Mouse (Mus musculus) embryonic facial prominence, embryonic 12.5 days (tissue): ENCODE measurements at regions not wholly inside any gene's neighbourhood (a gene's known extent, or its start where the extent isn't known, plus 50 kb on each side); places are given as distances from the start of the nearest gene placed in this dataset.
A peak's percentile ranks its signal among the peaks of the same experiment; 100 is the strongest.

Experiments used
- ATAC-seq: fragments of 200-750 bp; cut with Nextera tagmentation; 2 replicates; pipeline ENCODE4 v1.8.0; 2017; ENCODE audit not compliant: insufficient number of reproducible peaks, insufficient read depth, low FRiP score, low TSS enrichment
- H3K27ac ChIP-seq: fragments of 300-500 bp; sonication (generic); 2 replicates; pipeline ENCODE4 v1.5.1; 2016; ENCODE audit warnings: mild to moderate bottlenecking
- H3K27me3 ChIP-seq: fragments of 300-500 bp; sonication (generic); 2 replicates; pipeline ENCODE4 v1.6.1; 2016; ENCODE audit warnings: mild to moderate bottlenecking, moderate library complexity
- H3K36me3 ChIP-seq: fragments of 300-500 bp; sonication (generic); 2 replicates; pipeline ENCODE4 v1.6.1; 2016; ENCODE audit warnings: mild to moderate bottlenecking
- H3K4me1 ChIP-seq: fragments of 300-500 bp; sonication (generic); 2 replicates; pipeline ENCODE4 v1.6.1; 2016
- H3K4me2 ChIP-seq: fragments of 300-500 bp; sonication (generic); replicated peaks from 2 replicates; pipeline ENCODE4 v1.6.1; 2016; ENCODE audit warnings: mild to moderate bottlenecking, moderate library complexity
- H3K4me3 ChIP-seq: fragments of 300-500 bp; sonication (generic); 2 replicates; pipeline ENCODE4 v1.5.1; 2016; ENCODE audit warnings: mild to moderate bottlenecking
- H3K9ac ChIP-seq: fragments of 300-500 bp; sonication (generic); 2 replicates; pipeline ENCODE4 v1.6.1; 2016; ENCODE audit warnings: mild to moderate bottlenecking, moderate library complexity
- H3K9me3 ChIP-seq: fragments of 300-500 bp; sonication (generic); 2 replicates; pipeline ENCODE4 v1.6.1; 2016; ENCODE audit warnings: mild to moderate bottlenecking, moderate library complexity
- WGBS: fragments of 180-500 bp; shearing (Covaris S2); methylation state at CpG from one replicate; pipeline ENCODE4 v1.1.7; 2016; 5-methylcytosine and 5-hydroxymethylcytosine counted together

- H3K27ac ChIP-seq = 0 out of 2 replicates have a peak overlapping the region, but pooled peaks have one; percentile 11
- no peak for ATAC-seq
Observed at GRCm38 (mm10) chr4:142772751-142773455, 439.9 kb downstream of the Prdm2 start.

GRCm38 (mm10) chr4:142771520-142772150 lies 441.2 kb downstream of the Prdm2 start:
- no peak overlapping the region for H3K4me3 ChIP-seq
- WGBS = 36% methylated on average over 6 of the region's 6 CpGs
- no peak overlapping the region for H3K4me2 ChIP-seq
- ATAC-seq = no peak
- H3K36me3 ChIP-seq = no peaks in the 10 kb centered on the region
- H3K4me1 ChIP-seq = peaks cover 45% of the 10 kb centered on the region
- no peak overlapping the region for H3K9ac ChIP-seq
- no peaks in the 10 kb centered on the region for H3K27me3 ChIP-seq
- H3K9me3 ChIP-seq = no peaks in the 10 kb centered on the region
- H3K27ac ChIP-seq = no peak overlapping the region

More at GRCm38 (mm10) chr4:142772751-142773455, 439.9 kb downstream of the Prdm2 start:
- Histone ChIP-seq H3K4me2 (no peak overlapping the region), H3K36me3 (no peaks in the 10 kb centered on the region), H3K27me3 (no peaks in the 10 kb centered on the region), H3K9ac (no peak overlapping the region), H3K4me1 (peaks cover 42% of the 10 kb centered on the region), H3K4me3 (no peak overlapping the region), H3K9me3 (no peaks in the 10 kb centered on the region)
- 15% methylated on average over 16 of the region's 16 CpGs for WGBS

DNA sequence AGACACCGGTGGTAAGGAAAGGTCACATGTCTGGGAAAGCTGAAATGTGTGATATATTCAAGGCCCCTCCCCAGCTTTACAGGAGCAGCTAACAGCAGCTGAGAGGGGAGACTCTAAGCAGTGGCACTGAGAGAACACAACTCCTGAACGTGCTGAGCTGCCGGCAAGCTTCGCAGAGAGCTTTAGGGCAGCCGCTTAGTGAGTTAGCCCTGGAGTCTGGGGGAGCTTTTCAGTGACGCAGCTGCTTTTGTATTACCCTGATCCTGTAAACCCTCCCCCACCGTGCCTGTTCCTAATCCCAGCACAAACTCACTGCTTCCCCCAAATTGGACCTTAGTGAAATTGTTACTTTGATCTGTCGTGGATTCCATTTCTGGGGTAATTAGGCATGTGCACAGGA lies 442.6 kb downstream of the Prdm2 start:
- ATAC-seq = no peak
- Histone ChIP-seq H3K36me3 (no peaks in the 10 kb centered on the region), H3K27me3 (no peaks in the 10 kb centered on the region), H3K4me3 (no peak overlapping the region), H3K4me2 (peak overlapping the region; percentile 7; the same call in 1 of the 2 replicates), H3K27ac (no peak overlapping the region), H3K4me1 (peaks cover 45% of the 10 kb centered on the region), H3K9ac (no peak overlapping the region), H3K9me3 (no peaks in the 10 kb centered on the region)
- WGBS = 8% methylated on average over 8 of the region's 8 CpGs

DNA sequence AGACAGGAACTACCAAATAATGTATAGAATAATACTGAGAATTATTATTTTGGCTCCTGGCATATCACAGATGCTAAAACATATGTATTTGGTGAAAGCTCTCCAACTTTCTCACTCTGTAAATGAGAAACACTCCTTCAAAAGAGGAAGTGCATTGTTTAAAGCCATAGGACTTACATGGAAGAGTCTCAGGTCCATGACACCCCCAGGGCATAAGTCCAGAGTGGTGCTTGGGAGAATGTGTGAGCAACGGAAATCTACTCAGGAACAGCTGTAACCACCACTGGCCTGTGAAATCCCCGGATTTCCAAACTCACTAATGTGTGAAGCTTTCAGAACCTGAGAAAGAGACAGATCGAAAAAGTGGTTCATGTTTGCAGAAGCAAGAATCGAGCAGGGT lies 445.1 kb downstream of the Prdm2 start:
- 30% methylated on average over 4 of the region's 4 CpGs for WGBS
- H3K4me1 ChIP-seq = peaks cover 32% of the 10 kb centered on the region
- H3K36me3 ChIP-seq = no peaks in the 10 kb centered on the region
- no peak for ATAC-seq
- H3K27ac ChIP-seq = no peak overlapping the region
- no peak overlapping the region for H3K9ac ChIP-seq
- no peak overlapping the region for H3K4me3 ChIP-seq
- H3K4me2 ChIP-seq = no peak overlapping the region
- no peaks in the 10 kb centered on the region for H3K9me3 ChIP-seq
- no peaks in the 10 kb centered on the region for H3K27me3 ChIP-seq

- Histone ChIP-seq H3K4me3 (no peak overlapping the region), H3K4me1 (no peaks in the 10 kb centered on the region), H3K9me3 (no peaks in the 10 kb centered on the region), H3K4me2 (no peak overlapping the region), H3K27me3 (no peaks in the 10 kb centered on the region), H3K36me3 (no peaks in the 10 kb centered on the region), H3K27ac (no peak overlapping the region), H3K9ac (no peak overlapping the region)
- no peak for ATAC-seq
- WGBS = 72% methylated on average over 8 of the region's 8 CpGs
Observed at GRCm38 (mm10) chr4:142761577-142761976, 451.2 kb downstream of the Prdm2 start.

- Histone ChIP-seq H3K4me1 (no peaks in the 10 kb centered on the region), H3K4me3 (no peak overlapping the region), H3K27ac (no peak overlapping the region), H3K9ac (no peak overlapping the region), H3K4me2 (no peak overlapping the region), H3K36me3 (no peaks in the 10 kb centered on the region), H3K9me3 (no peaks in the 10 kb centered on the region), H3K27me3 (no peaks in the 10 kb centered on the region)
- ATAC-seq = no peak
- WGBS = 74% methylated on average over 3 of the region's 3 CpGs
Observed at GRCm38 (mm10) chr4:142758102-142758501, 454.7 kb downstream of the Prdm2 start.

GRCm38 (mm10) chr4:142756332-142756731 lies 456.5 kb downstream of the Prdm2 start:
- H3K4me2 ChIP-seq = no peak overlapping the region
- H3K4me1 ChIP-seq = no peaks in the 10 kb centered on the region
- no peak for ATAC-seq
- H3K36me3 ChIP-seq = no peaks in the 10 kb centered on the region
- no peak overlapping the region for H3K4me3 ChIP-seq
- 77% methylated on average over 6 of the region's 6 CpGs for WGBS
- H3K27me3 ChIP-seq = no peaks in the 10 kb centered on the region
- H3K27ac ChIP-seq = no peak overlapping the region
- H3K9ac ChIP-seq = no peak overlapping the region
- H3K9me3 ChIP-seq = no peaks in the 10 kb centered on the region

DNA sequence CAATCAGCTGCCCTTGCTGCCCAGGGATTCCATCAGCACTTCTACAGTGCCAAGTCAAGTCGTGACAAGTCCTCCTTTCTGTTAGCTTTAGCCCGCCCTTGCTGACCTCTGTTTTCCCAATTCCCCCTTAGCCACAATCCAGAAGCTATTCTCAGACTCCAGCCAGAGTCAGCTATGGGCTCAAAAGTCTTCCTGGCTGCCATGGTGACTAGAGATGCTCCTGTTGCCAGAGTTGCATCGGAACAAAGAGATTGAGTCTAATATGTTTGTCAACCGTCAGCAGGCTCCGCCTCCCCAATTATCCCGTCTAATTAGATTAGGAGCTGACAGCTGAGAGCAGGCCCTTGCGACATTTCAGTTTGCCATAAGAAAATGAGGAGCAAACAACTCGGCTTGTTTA lies 462.9 kb downstream of the Prdm2 start:
- H3K4me3 ChIP-seq = no peak overlapping the region
- H3K36me3 ChIP-seq = no peaks in the 10 kb centered on the region
- H3K27me3 ChIP-seq = no peaks in the 10 kb centered on the region
- H3K4me1 ChIP-seq = no peaks in the 10 kb centered on the region
- no peak for ATAC-seq
- no peaks in the 10 kb centered on the region for H3K9me3 ChIP-seq
- 21% methylated on average over 8 of the region's 8 CpGs for WGBS
- H3K27ac ChIP-seq = no peak overlapping the region
- no peak overlapping the region for H3K9ac ChIP-seq
- no peak overlapping the region for H3K4me2 ChIP-seq

- Histone ChIP-seq H3K4me1 (no peaks in the 10 kb centered on the region), H3K36me3 (no peaks in the 10 kb centered on the region), H3K27ac (peak overlapping the region; percentile 41; the same call in 1 of the 2 replicates), H3K9ac (no peak overlapping the region), H3K4me3 (no peak overlapping the region), H3K27me3 (no peaks in the 10 kb centered on the region), H3K4me2 (no peak overlapping the region), H3K9me3 (no peaks in the 10 kb centered on the region)
- 82% methylated on average over 4 of the region's 4 CpGs for WGBS
- no peak for ATAC-seq
Observed at GRCm38 (mm10) chr4:142723554-142723907, 484.3 kb upstream of the Kazn start.

- ATAC-seq = peak; percentile 55; the same call in 1 of the 2 replicates
- H3K36me3 ChIP-seq = no peaks in the 10 kb centered on the region
- no peak overlapping the region for H3K4me3 ChIP-seq
- H3K27ac ChIP-seq = peak overlapping the region; percentile 41; the same call in 1 of the 2 replicates
- H3K27me3 ChIP-seq = no peaks in the 10 kb centered on the region
- H3K9me3 ChIP-seq = no peaks in the 10 kb centered on the region
- no peaks in the 10 kb centered on the region for H3K4me1 ChIP-seq
- 35% methylated on average over 3 of the region's 3 CpGs for WGBS
- no peak overlapping the region for H3K9ac ChIP-seq
- H3K4me2 ChIP-seq = no peak overlapping the region
Observed at GRCm38 (mm10) chr4:142722845-142723553, 483.8 kb upstream of the Kazn start.

DNA sequence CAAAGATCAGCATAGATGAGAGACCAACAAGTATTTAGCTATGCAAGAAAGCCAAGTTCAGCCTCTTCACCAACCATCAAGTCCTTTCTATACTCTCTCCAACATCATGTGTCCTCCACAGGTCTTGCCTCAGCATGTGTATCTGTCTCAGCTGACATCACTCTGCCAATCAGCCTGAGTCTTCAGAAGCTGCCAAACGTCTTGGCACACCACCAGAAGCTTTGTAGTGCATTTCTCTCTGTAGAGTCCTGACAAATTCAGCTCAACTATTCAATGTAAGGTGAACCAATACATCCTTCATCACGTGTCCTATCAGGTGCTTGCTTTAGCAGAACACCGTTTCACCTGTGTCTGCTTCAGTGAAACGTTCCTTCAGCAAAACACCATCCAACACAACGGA lies 462.4 kb upstream of the Kazn start:
- Histone ChIP-seq H3K27me3 (no peaks in the 10 kb centered on the region), H3K9me3 (0 out of 2 replicates have a peak, but pooled peaks cover 5% of the 10 kb centered on the region), H3K4me3 (no peak overlapping the region), H3K36me3 (no peaks in the 10 kb centered on the region), H3K4me2 (no peak overlapping the region), H3K4me1 (no peaks in the 10 kb centered on the region), H3K27ac (no peak overlapping the region), H3K9ac (no peak overlapping the region)
- no peak for ATAC-seq
- 79% methylated on average over 5 of the region's 5 CpGs for WGBS

DNA sequence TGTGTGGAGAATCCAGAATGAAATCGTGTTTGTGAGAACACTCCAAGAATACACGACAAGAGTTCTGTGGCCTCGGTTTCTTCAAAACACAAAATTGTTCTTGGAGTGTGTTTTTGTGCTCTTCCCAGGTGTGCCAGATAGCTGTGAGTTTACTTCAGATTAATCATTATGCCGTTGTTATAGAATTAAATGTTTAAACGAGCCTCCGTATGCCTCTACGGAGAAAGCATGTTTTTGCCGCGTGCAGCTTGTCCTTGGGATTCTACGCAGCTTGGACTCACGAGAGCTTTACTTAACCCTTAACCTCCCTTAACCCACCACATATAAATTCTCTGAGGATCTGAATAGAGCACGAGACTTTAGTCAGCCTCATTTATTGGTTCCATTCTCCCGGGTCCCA lies 455.7 kb upstream of the Kazn start:
- 61% methylated on average over 13 of the region's 13 CpGs for WGBS
- H3K27me3 ChIP-seq = no peaks in the 10 kb centered on the region
- no peaks in the 10 kb centered on the region for H3K4me1 ChIP-seq
- H3K4me2 ChIP-seq = no peak overlapping the region
- no peak overlapping the region for H3K27ac ChIP-seq
- H3K9me3 ChIP-seq = no peaks in the 10 kb centered on the region
- no peaks in the 10 kb centered on the region for H3K36me3 ChIP-seq
- no peak overlapping the region for H3K4me3 ChIP-seq
- ATAC-seq = no peak
- no peak overlapping the region for H3K9ac ChIP-seq
